Comparison of ENCODE assay signal across 26 mouse cellular contexts in genomic region chr11:102552051-102552450, GRCm38 (mm10). TPM values are rescaled to one million over a fixed set of nuclear protein-coding genes. Genes with fewer than 3 reads are reported as not detected.
DNase-seq lines count a peak whose midpoint lies in the region; ATAC-seq and TF ChIP-seq lines count a peak whose summit lies in the region.
"Had no signal": no experiment of that assay in that cellular context is flagged by ENCODE, and none has a peak within 500 bp of the region (broad histone marks: within the 10 kb centered on the region; RNA-seq: fewer than 3 reads in every experiment).

No protein-coding gene starts in this region.

- no peaks in the 10 kb centered on the region for H3K27me3 ChIP-seq in kidney, postnatal 0 days (ENCODE audit: insufficient read depth, low read length)
- no peaks in the 10 kb centered on the region for H3K27me3 ChIP-seq in kidney, embryonic 14.5 days (ENCODE audit: control insufficient read depth, insufficient read depth, low read length)
- H3K27me3 ChIP-seq in stomach, postnatal 0 days (ENCODE audit: control insufficient read depth, insufficient read depth, low read length), result no peaks in the 10 kb centered on the region
- H3K27me3 ChIP-seq: embryonic facial prominence, embryonic 15.5 days; forebrain, embryonic 15.5 days; hindbrain, embryonic 15.5 days; kidney, embryonic 15.5 days; megakaryocyte, embryonic 14.5 days; neural tube, embryonic 12.5 days had no signal

- H3K9ac ChIP-seq in kidney, postnatal 0 days (ENCODE audit: low read depth, low read length), result no peak overlapping the region
- H3K9ac ChIP-seq in kidney, embryonic 14.5 days (ENCODE audit: low read depth, low read length), result no peak overlapping the region
- H3K9ac ChIP-seq in stomach, postnatal 0 days (ENCODE audit: low read length), result no peak overlapping the region
- H3K9ac ChIP-seq: embryonic facial prominence, embryonic 15.5 days; forebrain, embryonic 15.5 days; hindbrain, embryonic 15.5 days; kidney, embryonic 15.5 days; lung, embryonic 14.5 days; neural tube, embryonic 12.5 days had no signal

- 0 out of 2 replicates have a peak, but pooled peaks cover 8% of the 10 kb centered on the region for H3K4me1 ChIP-seq in kidney, postnatal 0 days (replicated peaks; ENCODE audit: insufficient read depth, low read length)
- H3K4me1 ChIP-seq in kidney, embryonic 14.5 days (ENCODE audit: control insufficient read depth, insufficient read depth, low read length), result peaks cover 16% of the 10 kb centered on the region
- no peaks in the 10 kb centered on the region for H3K4me1 ChIP-seq in stomach, postnatal 0 days (replicated peaks; ENCODE audit: control insufficient read depth, insufficient read depth)

- 0 out of 2 replicates have a peak, but pooled peaks have one; percentile 7 for TF ChIP-seq CTCF in kidney, postnatal 0 days (IDR thresholded peaks at IDR 0.05; ENCODE audit: low read depth)
- TF ChIP-seq CTCF in stomach, postnatal 0 days (IDR thresholded peaks at IDR 0.05; ENCODE audit: low read depth), result peak; percentile 14; the same call in 1 of the 2 replicates

- DNase-seq in CD4-positive, CD25-positive, alpha-beta regulatory T cell, adult 2 months (ENCODE audit: low read depth, low spot score), result peak; percentile 21
- DNase-seq in kidney, postnatal 0 days (ENCODE audit: low spot score), result no peak
- peak; percentile 56 for DNase-seq in ZHBTc4 (ENCODE audit: low read depth, low spot score)
- no peak for DNase-seq in stomach, postnatal 0 days (ENCODE audit: low spot score)
- DNase-seq in left cerebral cortex, postnatal 14 days (ENCODE audit: low spot score in 2 of 2), result no peak
- DNase-seq: adrenal gland, postnatal 25 days; cerebellum, adult 9-10 months; kidney, postnatal 4 days; lung, embryonic 14.5 days; lung, postnatal 36 days; midbrain, embryonic 14.5 days; right cerebral cortex, postnatal 14 days; thymus, postnatal 25 days had no signal

- H3K36me3 ChIP-seq in kidney, postnatal 0 days (ENCODE audit: insufficient read depth, low read length), result no peaks in the 10 kb centered on the region
- 0 out of 2 replicates have a peak, but pooled peaks cover 5% of the 10 kb centered on the region for H3K36me3 ChIP-seq in kidney, embryonic 14.5 days (ENCODE audit: control insufficient read depth, insufficient read depth, low read length)
- H3K36me3 ChIP-seq in stomach, postnatal 0 days (ENCODE audit: control insufficient read depth, insufficient read depth, low read length), result no peaks in the 10 kb centered on the region
- H3K36me3 ChIP-seq: forebrain, embryonic 15.5 days; hindbrain, embryonic 15.5 days had no signal

- H3K27ac ChIP-seq in kidney, postnatal 0 days, result no peak overlapping the region
- no peak overlapping the region for H3K27ac ChIP-seq in kidney, embryonic 14.5 days (ENCODE audit: low read depth, low read length)
- H3K27ac ChIP-seq in stomach, postnatal 0 days (replicated peaks), result no peak overlapping the region
- H3K27ac ChIP-seq: embryonic facial prominence, embryonic 15.5 days; forebrain, embryonic 15.5 days; hindbrain, embryonic 15.5 days; kidney, embryonic 15.5 days; limb, embryonic 10.5 days; neural tube, embryonic 12.5 days had no signal

- no peak overlapping the region for H3K4me3 ChIP-seq in kidney, postnatal 0 days (replicated peaks; ENCODE audit: low read depth, low read length)
- H3K4me3 ChIP-seq in kidney, embryonic 14.5 days (ENCODE audit: low read length), result no peak overlapping the region
- no peak overlapping the region for H3K4me3 ChIP-seq in stomach, postnatal 0 days (ENCODE audit: low read depth, low read length)
- H3K4me3 ChIP-seq: embryonic facial prominence, embryonic 15.5 days; forebrain, embryonic 15.5 days; hindbrain, embryonic 15.5 days; kidney, embryonic 15.5 days; limb, embryonic 10.5 days; megakaryocyte, embryonic 14.5 days; neural tube, embryonic 12.5 days had no signal

- H3K9me3 ChIP-seq in kidney, postnatal 0 days (replicated peaks; ENCODE audit: low read length), result no peaks in the 10 kb centered on the region
- no peaks in the 10 kb centered on the region for H3K9me3 ChIP-seq in kidney, embryonic 14.5 days (ENCODE audit: control insufficient read depth, low read length)
- no peaks in the 10 kb centered on the region for H3K9me3 ChIP-seq in stomach, postnatal 0 days (ENCODE audit: control insufficient read depth, low read length)
- H3K9me3 ChIP-seq: embryonic facial prominence, embryonic 15.5 days; forebrain, embryonic 15.5 days; G1E; hindbrain, embryonic 15.5 days; kidney, embryonic 15.5 days; limb, embryonic 10.5 days; megakaryocyte, embryonic 14.5 days; neural tube, embryonic 12.5 days had no signal

- ATAC-seq in CD4-positive, CD25-positive, alpha-beta regulatory T cell, adult 4 months, result no peak
- ATAC-seq in kidney, postnatal 0 days (replicated peaks; ENCODE audit: low FRiP score, low read depth), result no peak
- ATAC-seq in kidney, embryonic 14.5 days (ENCODE audit: low FRiP score, low TSS enrichment), result no peak
- ATAC-seq in stomach, postnatal 0 days (ENCODE audit: low FRiP score, low TSS enrichment), result no peak
- ATAC-seq: forebrain, embryonic 15.5 days; intestine, postnatal 0 days had no signal

- TF ChIP-seq EP300 in stomach, postnatal 0 days (optimal IDR thresholded peaks at IDR 0.05), result no peak

- WGBS in kidney, postnatal 0 days, result 94% methylated on average over 3 of the region's 3 CpGs
- 84% methylated on average over 3 of the region's 3 CpGs for WGBS in kidney, embryonic 14.5 days
- WGBS in stomach, postnatal 0 days, result 86% methylated on average over 3 of the region's 3 CpGs

- H3K4me2 ChIP-seq in kidney, postnatal 0 days (ENCODE audit: low read length), result no peak overlapping the region
- no peak overlapping the region for H3K4me2 ChIP-seq in kidney, embryonic 14.5 days (replicated peaks; ENCODE audit: low read depth, low read length)
- H3K4me2 ChIP-seq in stomach, postnatal 0 days (replicated peaks; ENCODE audit: low read depth), result no peak overlapping the region
- H3K4me2 ChIP-seq: embryonic facial prominence, embryonic 15.5 days; forebrain, embryonic 15.5 days; hindbrain, embryonic 15.5 days; kidney, embryonic 15.5 days; lung, embryonic 14.5 days; neural tube, embryonic 12.5 days had no signal

- intact Hi-C loops in left cerebral cortex, postnatal 14 days (cut with DNase I), result no loop called here

RNA-seq across cellular contexts. Expression of gene Gpatch8, which starts 4.1 kb away (rescaled TPM):
- polyA plus RNA-seq in CD4-positive, CD25-positive, alpha-beta regulatory T cell, adult 4 months (2017; shearing (Covaris generic)), result 10 to 100 TPM; 64.2 to 75.8 TPM
- polyA plus RNA-seq in kidney, postnatal 0 days (2015; fragmentation: Nextera tagmentation; extraction: Ambion mirVana), result 25.1 and 29.6 TPM in 2 replicates
- polyA plus RNA-seq in kidney, embryonic 14.5 days (2014; fragmentation: Nextera tagmentation; extraction: Ambion mirVana), result 37.3 and 60.6 TPM in 2 replicates
- polyA plus RNA-seq in stomach, postnatal 0 days (2015; fragmentation: Nextera tagmentation; extraction: Ambion mirVana), result 16.7 and 16.8 TPM in 2 replicates
- 10 to 100 TPM; 52.1 to 62.1 TPM for total RNA-seq in left cerebral cortex, postnatal 14 days (2021)

RNA-seq across cellular contexts. Expression of gene Gm11627, which starts 27.2 kb away (rescaled TPM):
- not detected for polyA plus RNA-seq in CD4-positive, CD25-positive, alpha-beta regulatory T cell, adult 4 months (2017; shearing (Covaris generic))
- polyA plus RNA-seq in kidney, postnatal 0 days (2015; fragmentation: Nextera tagmentation; extraction: Ambion mirVana), result 8.6 and 8.9 TPM in 2 replicates
- polyA plus RNA-seq in kidney, embryonic 14.5 days (2014; fragmentation: Nextera tagmentation; extraction: Ambion mirVana), result 5.7 and 8.3 TPM in 2 replicates
- polyA plus RNA-seq in stomach, postnatal 0 days (2015; fragmentation: Nextera tagmentation; extraction: Ambion mirVana), result 20.1 and 22.4 TPM in 2 replicates
- 1 to 10 TPM; 3.5 to 9.8 TPM for total RNA-seq in left cerebral cortex, postnatal 14 days (2021)
- total RNA-seq: adrenal gland, postnatal 25 days; common myeloid progenitor, adult 5-6 weeks; G1E; liver, adult 2 months had no signal
- polyA plus RNA-seq: G1E; liver, adult 2 months had no signal

RNA-seq across cellular contexts. Expression of gene Fzd2, which starts 52.1 kb away (rescaled TPM):
- not detected for polyA plus RNA-seq in CD4-positive, CD25-positive, alpha-beta regulatory T cell, adult 4 months (2017; shearing (Covaris generic))
- polyA plus RNA-seq in kidney, postnatal 0 days (2015; fragmentation: Nextera tagmentation; extraction: Ambion mirVana), result 21.8 and 25.9 TPM in 2 replicates
- 41.7 and 49.7 TPM in 2 replicates for polyA plus RNA-seq in kidney, embryonic 14.5 days (2014; fragmentation: Nextera tagmentation; extraction: Ambion mirVana)
- 10.2 and 11.8 TPM in 2 replicates for polyA plus RNA-seq in stomach, postnatal 0 days (2015; fragmentation: Nextera tagmentation; extraction: Ambion mirVana)
- 10 to 100 TPM; 10.6 to 11.1 TPM for total RNA-seq in left cerebral cortex, postnatal 14 days (2021)
- total RNA-seq: common myeloid progenitor, adult 5-6 weeks; G1E had no signal
- polyA plus RNA-seq: G1E had no signal

Comparison
In these comparisons a context has a peak if more than half of its experiments do, and no peak if none do; other contexts are left out.
1. DNase-seq: peak in CD4-positive, CD25-positive, alpha-beta regulatory T cell, adult 2 months (single experiment) and ZHBTc4 (single experiment); none in kidney, postnatal 0 days (single experiment), stomach, postnatal 0 days (single experiment) and left cerebral cortex, postnatal 14 days (0 of 2).
2. RNA of gene Fzd2, which starts 52.1 kb away (polyA plus RNA-seq): 41.7 to 49.7 TPM in kidney, embryonic 14.5 days, 21.8 to 25.9 TPM in kidney, postnatal 0 days and 10.2 to 11.8 TPM in stomach, postnatal 0 days; not detected in CD4-positive, CD25-positive, alpha-beta regulatory T cell, adult 4 months; every median in the first group is over 10 times any median in the second.